Mouse (Mus musculus) right cerebral cortex, postnatal 25 days (tissue): ENCODE results near the gene Myh11.
A peak's percentile ranks its signal among the peaks of the same experiment; 100 is the strongest.

Experiments used
- DNase-seq: peaks from one replicate; pipeline ENCODE4 v3.0.0; 2022

Myh11 gene

GRCm38 (mm10) chr16:14265203-14265920 lies 25.8 kb downstream of the Myh11 start:
- no peak for DNase-seq

DNA sequence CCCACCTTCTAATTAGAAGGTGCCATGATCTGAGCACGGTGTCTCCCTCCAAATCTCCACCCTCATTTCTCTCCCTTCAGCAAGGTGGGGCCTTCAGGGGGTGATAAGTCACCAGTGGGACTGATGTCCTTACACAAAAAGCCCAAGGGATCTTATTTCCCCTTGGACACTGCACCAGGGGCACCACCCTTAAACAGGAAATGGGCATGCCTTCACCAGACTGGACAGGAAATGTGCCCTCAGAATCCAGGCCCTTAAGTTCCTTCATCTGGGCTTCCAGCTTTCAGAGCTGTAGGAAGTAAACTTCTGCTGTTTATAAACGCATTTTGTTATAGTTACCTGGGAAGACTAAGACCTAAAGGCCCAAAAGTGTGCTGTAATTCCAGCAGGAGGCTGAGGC lies 26.7 kb downstream of the Myh11 start:
- DNase-seq = no peak

DNA sequence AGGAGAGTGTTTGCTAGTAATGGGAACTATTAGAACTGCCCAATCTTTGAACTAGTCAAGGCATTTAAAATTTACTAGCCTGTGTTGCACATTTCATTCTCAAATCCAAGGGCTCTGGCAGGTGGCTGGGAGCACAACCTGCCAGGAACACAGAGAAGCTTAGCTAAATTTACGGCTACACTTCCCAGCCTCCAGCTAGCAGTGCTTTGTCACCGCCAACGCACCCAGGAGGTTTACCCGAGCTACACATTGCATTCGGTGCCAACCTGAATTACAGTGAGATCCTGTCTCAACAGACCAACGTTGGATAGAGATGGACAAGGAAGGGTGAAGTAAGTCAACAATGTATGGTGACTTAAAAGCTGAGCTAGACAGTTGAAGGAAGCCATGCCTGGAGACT lies 27.9 kb downstream of the Myh11 start:
- DNase-seq = no peak

- no peak for DNase-seq
Observed at GRCm38 (mm10) chr16:14262410-14262809, 28.8 kb downstream of the Myh11 start.

GRCm38 (mm10) chr16:14258856-14259255 lies 32.3 kb downstream of the Myh11 start:
- DNase-seq = no peak

- DNase-seq = no peak
Observed at GRCm38 (mm10) chr16:14253586-14253985, 37.6 kb downstream of the Myh11 start.

- DNase-seq = no peak
Observed at GRCm38 (mm10) chr16:14252877-14253276, 38.3 kb downstream of the Myh11 start.

DNA sequence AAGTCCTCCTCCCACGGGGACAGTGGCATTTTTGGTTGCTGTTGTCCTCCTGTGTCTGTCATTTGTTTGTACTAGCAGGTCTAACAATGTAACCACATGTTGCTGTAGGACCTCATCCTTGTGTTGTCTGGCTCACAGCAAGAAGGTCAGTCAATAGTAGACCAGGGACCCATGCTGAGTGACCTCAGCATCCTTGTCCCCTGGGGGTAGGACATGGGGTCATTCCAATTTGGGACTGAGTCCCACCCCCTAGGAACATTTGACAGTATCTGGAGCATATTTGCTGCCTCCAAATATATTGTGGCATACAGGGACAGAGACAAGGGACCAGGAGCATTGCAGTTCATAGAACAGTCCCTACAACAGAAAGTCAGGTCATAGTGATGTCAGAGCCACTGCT lies 41.3 kb downstream of the Myh11 start:
- no peak for DNase-seq

- no peak for DNase-seq
Observed at GRCm38 (mm10) chr16:14242553-14242952, 48.6 kb downstream of the Myh11 start.

GRCm38 (mm10) chr16:14242059-14242458 lies 49.1 kb downstream of the Myh11 start:
- no peak for DNase-seq

- peak; percentile 59 for DNase-seq
Observed at GRCm38 (mm10) chr16:14237100-14237723, 54.0 kb downstream of the Myh11 start.

DNA sequence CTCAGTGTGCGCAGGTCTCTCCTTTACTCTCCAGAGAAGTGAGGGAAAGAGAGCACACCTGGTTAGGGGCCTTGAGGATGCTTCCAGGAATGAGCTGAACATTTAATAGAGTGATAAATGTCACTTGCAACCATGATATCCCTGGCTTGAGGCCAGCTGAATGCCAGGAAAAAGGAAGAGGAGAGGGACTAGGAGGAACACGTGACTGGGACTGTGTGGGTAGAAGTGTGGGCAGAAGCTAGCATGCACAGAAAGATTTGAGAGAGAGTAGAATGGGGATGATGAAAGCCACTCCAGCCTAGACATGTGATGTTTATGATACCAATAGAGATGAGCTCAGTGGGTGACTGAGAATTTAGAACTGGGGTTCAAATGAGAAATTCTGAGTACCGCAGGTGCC lies 76.0 kb downstream of the Myh11 start:
- DNase-seq = no peak

DNA sequence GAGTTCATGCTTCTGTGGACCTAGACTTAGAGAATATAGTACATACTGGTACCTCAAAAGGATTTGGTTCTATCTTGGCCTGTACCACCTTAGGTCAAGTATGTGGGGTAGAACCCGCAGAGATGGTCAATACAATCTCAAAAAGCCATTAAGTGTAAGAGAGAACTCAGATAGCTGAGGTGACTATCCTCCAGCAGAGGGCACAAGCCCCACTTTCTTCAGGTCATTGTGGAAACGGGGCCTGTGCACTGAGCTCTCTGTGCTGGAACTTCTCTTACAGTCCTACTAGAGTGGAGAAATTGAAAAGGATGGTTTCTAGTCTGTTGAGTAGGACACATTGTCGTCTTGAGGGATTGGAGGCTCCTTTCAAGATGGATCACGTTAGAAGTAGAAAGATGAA lies 92.4 kb downstream of the Myh11 start:
- no peak for DNase-seq

- peak; percentile 23 for DNase-seq
Observed at GRCm38 (mm10) chr16:14195427-14195826, 95.7 kb downstream of the Myh11 start.

- no peak for DNase-seq
Observed at GRCm38 (mm10) chr16:14194164-14194950, 96.8 kb downstream of the Myh11 start.

DNA sequence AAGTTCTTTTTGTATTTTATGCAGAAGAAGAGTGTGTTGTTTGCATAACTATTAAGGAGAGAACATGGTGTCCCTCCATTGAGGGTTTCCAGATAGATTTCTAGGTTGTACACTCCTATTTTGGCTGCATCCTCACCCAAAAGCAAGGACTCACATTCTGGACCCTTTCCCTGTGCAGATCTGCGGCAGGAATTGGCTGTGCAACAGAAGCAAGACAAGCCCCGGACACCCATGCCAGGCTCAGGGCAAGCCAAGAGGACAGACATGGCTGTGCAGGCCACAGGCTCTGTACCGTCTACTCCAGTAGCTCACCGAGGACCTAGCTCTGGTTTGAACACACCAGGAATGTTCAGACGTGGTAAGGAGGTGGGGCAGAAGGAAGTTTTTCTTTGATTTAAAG lies 105.7 kb downstream of the Myh11 start:
- no peak for DNase-seq

GRCm38 (mm10) chr16:14183856-14184255 lies 107.3 kb downstream of the Myh11 start:
- no peak for DNase-seq

- DNase-seq = no peak
Observed at GRCm38 (mm10) chr16:14182360-14182759, 108.8 kb downstream of the Myh11 start.

DNA sequence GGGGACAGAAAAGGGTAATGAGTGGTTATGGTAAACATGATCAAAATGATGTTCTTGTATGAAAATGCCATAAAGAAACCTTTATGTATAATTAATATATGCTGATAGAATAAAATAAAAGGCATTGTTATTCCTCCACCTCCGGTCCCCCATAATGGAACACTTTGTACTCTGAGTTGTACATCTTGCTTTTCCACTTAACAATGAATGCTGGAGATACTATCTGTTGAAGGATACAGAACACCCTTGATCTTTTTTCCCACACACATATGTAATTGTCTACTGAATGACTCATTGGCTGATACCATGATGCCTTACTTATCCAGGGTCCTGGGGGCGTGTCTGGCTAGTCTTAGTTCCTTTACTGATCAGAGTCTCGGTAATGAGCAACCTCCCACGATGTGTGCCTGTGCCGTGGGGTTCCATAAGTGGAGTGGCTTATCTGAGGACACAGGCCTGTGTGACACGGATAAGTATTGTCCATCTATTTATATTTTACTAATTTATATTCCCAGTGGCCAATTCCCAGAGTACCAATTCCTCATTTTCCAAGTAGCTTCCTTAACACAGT lies 110.9 kb downstream of the Myh11 start:
- DNase-seq = no peak

- DNase-seq = no peak
Observed at GRCm38 (mm10) chr16:14178041-14178440, 113.1 kb downstream of the Myh11 start.

GRCm38 (mm10) chr16:14169706-14170105 lies 121.5 kb downstream of the Myh11 start:
- DNase-seq = no peak

DNA sequence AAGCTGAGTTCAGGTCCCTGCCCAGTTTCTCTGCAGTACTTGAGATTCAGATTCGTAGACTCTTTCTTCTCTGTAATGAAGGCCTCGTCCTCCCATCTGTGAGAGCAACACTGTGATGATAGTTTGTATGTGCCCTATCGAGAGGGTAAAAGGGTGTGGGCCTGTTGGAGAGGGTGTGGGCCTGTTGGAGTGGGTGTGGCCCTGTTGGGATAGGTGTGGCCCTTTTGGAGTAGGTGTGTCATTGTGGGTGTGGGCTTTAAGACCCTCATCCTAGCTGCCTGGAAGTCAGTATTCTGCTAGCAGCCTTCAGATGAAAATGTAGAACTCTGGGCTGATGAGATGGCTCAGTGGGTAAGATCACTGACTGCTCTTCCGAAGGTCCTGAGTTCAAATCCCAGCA lies 124.7 kb downstream of the Myh11 start:
- no peak for DNase-seq

DNA sequence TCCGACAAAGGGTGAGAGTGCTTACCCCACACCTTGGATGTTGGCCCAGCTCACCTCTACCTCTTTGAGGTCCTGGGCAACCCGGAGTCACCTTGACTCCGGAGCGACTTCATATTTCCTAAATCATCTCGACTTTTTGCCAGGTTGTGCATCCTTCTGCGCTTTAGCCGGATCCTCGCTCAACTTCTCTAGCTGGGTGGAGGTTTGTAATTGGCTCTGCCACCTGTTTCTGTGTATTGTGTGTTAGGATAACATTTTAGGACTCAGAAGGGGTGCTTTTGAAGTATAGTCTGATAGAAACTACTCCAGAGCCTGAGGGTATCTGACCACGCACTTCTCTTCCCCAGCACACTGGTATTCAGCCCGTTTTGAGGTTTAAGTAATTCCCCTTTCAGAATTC lies 127.4 kb downstream of the Myh11 start:
- DNase-seq = no peak

GRCm38 (mm10) chr16:14162988-14163416 lies 128.2 kb downstream of the Myh11 start, which contains the start of the genes Nde1 and Marf1:
Nde1 (plus strand) TSS chr16:14163275.
Marf1 (minus strand) TSS chr16:14163351.
- peak; percentile 80 for DNase-seq
